Comparison of ENCODE assay signal across 10 mouse cellular contexts in genomic region chr13:42565291-42566058, GRCm38 (mm10).
DNase-seq lines count a peak whose midpoint lies in the region; ATAC-seq and TF ChIP-seq lines count a peak whose summit lies in the region.
"Had no signal": no experiment of that assay in that cellular context is flagged by ENCODE, and none has a peak within 500 bp of the region (broad histone marks: within the 10 kb centered on the region; RNA-seq: fewer than 3 reads in every experiment).

No protein-coding gene starts in this region.

- no peak overlapping the region for H3K9ac ChIP-seq in embryonic facial prominence, embryonic 12.5 days
- no peak overlapping the region for H3K9ac ChIP-seq in heart, embryonic 13.5 days
- H3K9ac ChIP-seq in lung, postnatal 0 days (replicated peaks; ENCODE audit: low read depth): no peak overlapping the region

- H3K4me1 ChIP-seq in embryonic facial prominence, embryonic 12.5 days: no peaks in the 10 kb centered on the region
- no peaks in the 10 kb centered on the region for H3K4me1 ChIP-seq in embryonic facial prominence, embryonic 10.5 days
- H3K4me1 ChIP-seq in heart, embryonic 13.5 days: 0 out of 2 replicates have a peak, but pooled peaks cover 10% of the 10 kb centered on the region
- H3K4me1 ChIP-seq in lung, postnatal 0 days (ENCODE audit: insufficient read depth, low read depth, low read length): no peaks in the 10 kb centered on the region
- H3K4me1 ChIP-seq in cerebellum, adult 2 months (ENCODE audit: control insufficient read depth, insufficient read depth, low read length): no peaks in the 10 kb centered on the region
- H3K4me1 ChIP-seq: hindbrain, embryonic 10.5 days had no signal

- H3K27ac ChIP-seq in embryonic facial prominence, embryonic 12.5 days: 0 out of 2 replicates have a peak overlapping the region, but pooled peaks have one; percentile 11
- H3K27ac ChIP-seq in embryonic facial prominence, embryonic 10.5 days (replicated peaks): no peak overlapping the region
- peak overlapping the region; percentile 75 for H3K27ac ChIP-seq in heart, embryonic 13.5 days (replicated peaks)
- no peak overlapping the region for H3K27ac ChIP-seq in lung, postnatal 0 days (ENCODE audit: low read length)
- H3K27ac ChIP-seq in cerebellum, adult 2 months (ENCODE audit: insufficient read depth, low read length): no peak overlapping the region
- H3K27ac ChIP-seq: hindbrain, embryonic 10.5 days; macrophage had no signal

- H3K27me3 ChIP-seq in embryonic facial prominence, embryonic 12.5 days: no peaks in the 10 kb centered on the region
- H3K27me3 ChIP-seq in embryonic facial prominence, embryonic 10.5 days (replicated peaks; ENCODE audit: low read depth, poor library complexity, severe bottlenecking): no peaks in the 10 kb centered on the region
- H3K27me3 ChIP-seq in heart, embryonic 13.5 days (replicated peaks): no peaks in the 10 kb centered on the region
- H3K27me3 ChIP-seq in lung, postnatal 0 days (replicated peaks; ENCODE audit: insufficient read depth, low read length): no peaks in the 10 kb centered on the region
- no peaks in the 10 kb centered on the region for H3K27me3 ChIP-seq in cerebellum, adult 2 months (ENCODE audit: control insufficient read depth, insufficient read depth, low read length)

- no peak overlapping the region for H3K4me2 ChIP-seq in embryonic facial prominence, embryonic 12.5 days (replicated peaks)
- H3K4me2 ChIP-seq in heart, embryonic 13.5 days: peak overlapping the region; percentile 46
- peak overlapping the region; percentile 37 for H3K4me2 ChIP-seq in lung, postnatal 0 days (replicated peaks; ENCODE audit: low read depth, low read length)

- no peak for TF ChIP-seq POLR2A in cerebellum, adult 2 months (IDR thresholded peaks at IDR 0.05; ENCODE audit: borderline replicate concordance, insufficient read depth, low read length)

- no peaks in the 10 kb centered on the region for H3K9me3 ChIP-seq in embryonic facial prominence, embryonic 12.5 days
- no peaks in the 10 kb centered on the region for H3K9me3 ChIP-seq in embryonic facial prominence, embryonic 10.5 days
- H3K9me3 ChIP-seq in heart, embryonic 13.5 days: no peaks in the 10 kb centered on the region
- no peaks in the 10 kb centered on the region for H3K9me3 ChIP-seq in lung, postnatal 0 days (ENCODE audit: low read length)
- H3K9me3 ChIP-seq: hindbrain, embryonic 10.5 days had no signal

- no peak for ATAC-seq in embryonic facial prominence, embryonic 12.5 days (ENCODE audit: insufficient number of reproducible peaks, insufficient read depth, low FRiP score, low TSS enrichment)
- ATAC-seq in heart, embryonic 13.5 days (ENCODE audit: extremely low read depth, insufficient number of reproducible peaks, low FRiP score, low TSS enrichment): no peak
- ATAC-seq in lung, postnatal 0 days: peak; percentile 94

- 83% methylated on average over 26 of the region's 26 CpGs for WGBS in embryonic facial prominence, embryonic 12.5 days
- WGBS in embryonic facial prominence, embryonic 10.5 days: 88% methylated on average over 26 of the region's 26 CpGs
- WGBS in heart, embryonic 13.5 days: 57% methylated on average over 26 of the region's 26 CpGs
- 29% methylated on average over 26 of the region's 26 CpGs for WGBS in lung, postnatal 0 days
- 75% methylated on average over 26 of the region's 26 CpGs for WGBS in cerebellum, adult 2 months

- DNase-seq in embryonic facial prominence, embryonic 10.5 days (ENCODE audit: low spot score): no peak
- peak; percentile 52 for DNase-seq in kidney, postnatal 14 days
- peak; percentile 79 for DNase-seq in lung, postnatal 0 days (ENCODE audit: low spot score)
- no peak for DNase-seq in right cerebral cortex, postnatal 10 days (ENCODE audit: low spot score in 2 of 2)
- DNase-seq in cerebellum, adult 2 months: no peak
- no peak for DNase-seq in layer of hippocampus, postnatal 10 days (ENCODE audit: low spot score in 2 of 2)

- no peaks in the 10 kb centered on the region for H3K36me3 ChIP-seq in embryonic facial prominence, embryonic 12.5 days
- no peaks in the 10 kb centered on the region for H3K36me3 ChIP-seq in embryonic facial prominence, embryonic 10.5 days (replicated peaks)
- no peaks in the 10 kb centered on the region for H3K36me3 ChIP-seq in heart, embryonic 13.5 days
- H3K36me3 ChIP-seq in lung, postnatal 0 days (ENCODE audit: insufficient read depth, low read length): no peaks in the 10 kb centered on the region
- H3K36me3 ChIP-seq: hindbrain, embryonic 10.5 days had no signal

- no peak for TF ChIP-seq CTCF in lung, postnatal 0 days (IDR thresholded peaks at IDR 0.05)
- no peak for TF ChIP-seq CTCF in cerebellum, adult 2 months (IDR thresholded peaks at IDR 0.05; ENCODE audit: borderline replicate concordance, insufficient read depth, low read depth, low read length)

- peak; percentile 96 for TF ChIP-seq EP300 in lung, postnatal 0 days (IDR thresholded peaks at IDR 0.05)

- no peak overlapping the region for H3K4me3 ChIP-seq in embryonic facial prominence, embryonic 12.5 days
- no peak overlapping the region for H3K4me3 ChIP-seq in embryonic facial prominence, embryonic 10.5 days
- no peak overlapping the region for H3K4me3 ChIP-seq in heart, embryonic 13.5 days
- no peak overlapping the region for H3K4me3 ChIP-seq in lung, postnatal 0 days (ENCODE audit: low read depth, low read length)
- no peak overlapping the region for H3K4me3 ChIP-seq in cerebellum, adult 2 months (replicated peaks; ENCODE audit: insufficient read depth, low read depth, low read length)
- H3K4me3 ChIP-seq: hindbrain, embryonic 10.5 days had no signal

Comparison
In these comparisons a context has a peak if more than half of its experiments do, and no peak if none do; other contexts are left out.
1. H3K27ac ChIP-seq: peak in embryonic facial prominence, embryonic 12.5 days (single experiment) and heart, embryonic 13.5 days (single experiment); none in embryonic facial prominence, embryonic 10.5 days (single experiment), lung, postnatal 0 days (single experiment) and cerebellum, adult 2 months (single experiment).
2. DNase-seq: peak in kidney, postnatal 14 days (single experiment) and lung, postnatal 0 days (single experiment); none in embryonic facial prominence, embryonic 10.5 days (single experiment), right cerebral cortex, postnatal 10 days (0 of 2), cerebellum, adult 2 months (0 of 2) and layer of hippocampus, postnatal 10 days (0 of 2).